Mouse (Mus musculus) ES-Bruce4 (cell line): Measurements from ENCODE around the gene Ppp1r37. TPM values are rescaled to one million over a fixed set of nuclear protein-coding genes. Genes with fewer than 3 reads are reported as not detected.
"Not testable (repeated sequence)": the region's sequence is repeated elsewhere in the genome, so short reads cannot be mapped to it uniquely, and the experiment has no call there.

Experiments
- H3K27ac ChIP-seq: 2 replicates; pipeline ENCODE4 v1.5.1; 2012; ENCODE audit warnings: low read length, inconsistent platforms; ENCODE audit not compliant: insufficient read depth
- H3K27me3 ChIP-seq: 2 replicates; pipeline ENCODE4 v1.6.1; 2012; ENCODE audit warnings: mild to moderate bottlenecking, low read length, inconsistent platforms; ENCODE audit not compliant: control insufficient read depth, poor library complexity, insufficient read depth, severe bottlenecking
- H3K36me3 ChIP-seq: 2 replicates; pipeline ENCODE4 v1.6.1; 2012; ENCODE audit warnings: inconsistent platforms, mild to moderate bottlenecking, low read length, moderate library complexity; ENCODE audit not compliant: control insufficient read depth, poor library complexity, insufficient read depth, severe bottlenecking
- H3K4me1 ChIP-seq: one replicate; pipeline ENCODE4 v1.8.1; 2011; ENCODE audit warnings: low read length; ENCODE audit not compliant: control insufficient read depth, insufficient read depth
- H3K4me3 ChIP-seq: 2 replicates; pipeline ENCODE4 v1.5.1; 2011; ENCODE audit warnings: low read depth, mild to moderate bottlenecking, low read length
- H3K9ac ChIP-seq: 2 replicates; pipeline ENCODE4 v1.6.1; 2012; ENCODE audit warnings: low read depth, mild to moderate bottlenecking, inconsistent platforms; ENCODE audit not compliant: poor library complexity, severe bottlenecking
- H3K9me3 ChIP-seq: replicated peaks from 2 replicates; pipeline ENCODE4 v1.6.1; 2012; ENCODE audit warnings: mild to moderate bottlenecking, low read length, inconsistent platforms; ENCODE audit not compliant: control insufficient read depth, poor library complexity, insufficient read depth, severe bottlenecking
- CTCF ChIP-seq: IDR thresholded peaks from one replicate; pipeline ENCODE4 v1.8.1; 2011; ENCODE audit warnings: low read depth, low read length
- EP300 ChIP-seq: IDR thresholded peaks from 2 replicates; pipeline ENCODE4 v1.6.1; 2011; ENCODE audit warnings: low read depth, low read length; ENCODE audit not compliant: insufficient read depth
- POLR2A ChIP-seq: IDR thresholded peaks from one replicate; pipeline ENCODE4 v1.8.1; 2011; ENCODE audit warnings: low read length; ENCODE audit not compliant: insufficient read depth
- polyA plus RNA-seq: library from polyadenylated mRNA; stranded (reverse); fragments of >200 nt; gene quantifications from 2 replicates; pipeline ENCODE4 v1.2.4, GENCODE M21; 2011; ENCODE audit warnings: low read depth; ENCODE audit not compliant: missing spikeins, insufficient read depth, insufficient read length

The Ppp1r37 gene
- polyA plus RNA-seq, 1 experiment: 16.1 TPM

GRCm38 (mm10) chr7:19523757-19524419 is 39.0 kb downstream of the Ppp1r37 start:
- Histone ChIP-seq H3K9ac (no peak overlapping the region), H3K9me3 (no peaks in the 10 kb centered on the region), H3K27ac (no peak overlapping the region), H3K36me3 (no peaks in the 10 kb centered on the region), H3K27me3 (no peaks in the 10 kb centered on the region), H3K4me1 (no peaks in the 10 kb centered on the region), H3K4me3 (peak overlapping the region; percentile 37)
- TF ChIP-seq EP300 (no peak), CTCF (peak; percentile 41)

- TF ChIP-seq EP300: no peak
- no peak for TF ChIP-seq CTCF
- no peak for TF ChIP-seq POLR2A
- Histone ChIP-seq H3K9me3 (no peaks in the 10 kb centered on the region), H3K4me1 (no peaks in the 10 kb centered on the region), H3K9ac (no peak overlapping the region), H3K4me3 (peak overlapping the region; percentile 26), H3K27me3 (no peaks in the 10 kb centered on the region), H3K36me3 (no peaks in the 10 kb centered on the region), H3K27ac (no peak overlapping the region)
Measured at GRCm38 (mm10) chr7:19523017-19523756, 39.7 kb downstream of the Ppp1r37 start.

GRCm38 (mm10) chr7:19520032-19520431 is 42.8 kb downstream of the Ppp1r37 start:
- Histone ChIP-seq H3K9me3 (no peaks in the 10 kb centered on the region), H3K9ac (peak overlapping the region; percentile 25; the same call in 1 of the 2 replicates), H3K4me3 (peak overlapping the region; percentile 49), H3K4me1 (no peaks in the 10 kb centered on the region), H3K27ac (no peak overlapping the region), H3K27me3 (no peaks in the 10 kb centered on the region), H3K36me3 (no peaks in the 10 kb centered on the region)
- TF ChIP-seq CTCF (no peak), EP300 (no peak), POLR2A (no peak)

GRCm38 (mm10) chr7:19517652-19518365 is 45.1 kb downstream of the Ppp1r37 start, which contains the start of gene Nkpd1:
Gene Nkpd1 (plus strand): TSS chr7:19517838.
- no peak within 1 kb of the TSS for H3K4me3 ChIP-seq
- peaks cover 2% of the 10 kb centered on the region for H3K4me1 ChIP-seq
- H3K27ac ChIP-seq: no peak within 1 kb of the TSS
- no peaks in the 10 kb centered on the region for H3K27me3 ChIP-seq
- H3K9me3 ChIP-seq: no peaks in the 10 kb centered on the region
- H3K9ac ChIP-seq: peak within 1 kb of the TSS; percentile 33; the same call in 1 of the 2 replicates
- H3K36me3 ChIP-seq: no peaks in the 10 kb centered on the region
- TF ChIP-seq EP300 (no peak), CTCF (peak; percentile 68), POLR2A (no peak)

GRCm38 (mm10) chr7:19512353-19512752 is 50.5 kb downstream of the Ppp1r37 start:
- Histone ChIP-seq H3K27me3 (no peaks in the 10 kb centered on the region), H3K27ac (no peak overlapping the region), H3K36me3 (no peaks in the 10 kb centered on the region), H3K4me3 (no peak overlapping the region), H3K9me3 (no peaks in the 10 kb centered on the region), H3K9ac (no peak overlapping the region), H3K4me1 (peaks cover 2% of the 10 kb centered on the region)
- no peak for TF ChIP-seq CTCF
- TF ChIP-seq POLR2A: no peak
- TF ChIP-seq EP300: no peak

GRCm38 (mm10) chr7:19511934-19512333 is 50.9 kb downstream of the Ppp1r37 start:
- not testable (repeated sequence) for H3K27me3 ChIP-seq, H3K4me1 ChIP-seq, H3K4me3 ChIP-seq, H3K36me3 ChIP-seq, H3K9ac ChIP-seq, H3K27ac ChIP-seq, H3K9me3 ChIP-seq
